Mouse (Mus musculus) heart, adult 2 months (tissue): ENCODE data around the gene Mip.

ENCODE experiments used
- CTCF ChIP-seq: fragments of 200-600 bp; IDR thresholded peaks from 2 replicates; pipeline ENCODE4 v1.8.1; 2022; ENCODE audit warnings: antibody characterized with exemption, mild to moderate bottlenecking, moderate library complexity
- POLR2A ChIP-seq: fragments of 200-500 bp; IDR thresholded peaks from 2 replicates; pipeline ENCODE4 v1.6.1; 2011; ENCODE audit warnings: mild to moderate bottlenecking, low read depth, low read length, control low read depth; ENCODE audit not compliant: insufficient read depth

- TF ChIP-seq CTCF: no peak
- no peak for TF ChIP-seq POLR2A
Observed at GRCm38 (mm10) chr10:128243252-128243651, 17.6 kb downstream of the Mip start.
